Mouse (Mus musculus) stomach, postnatal 0 days (tissue): ENCODE measurements around the gene Hcn4. TPM values are rescaled to one million over a fixed set of nuclear protein-coding genes. Genes with fewer than 3 reads are reported as not detected.

Experiments used
- ATAC-seq: fragments of 200-750 bp; cut with Nextera tagmentation; 2 replicates; pipeline ENCODE4 v1.8.0; 2017; ENCODE audit not compliant: low FRiP score, low TSS enrichment
- DNase-seq: peaks from one replicate; pipeline ENCODE4 v3.0.0-alpha.2; 2016; ENCODE audit warnings: low spot score
- H3K27ac ChIP-seq: fragments of 300-500 bp; sonication (generic); replicated peaks from 2 replicates; pipeline ENCODE4 v1.5.1; 2014; ENCODE audit warnings: mild to moderate bottlenecking, control low read depth
- H3K27me3 ChIP-seq: fragments of 300-500 bp; sonication (generic); 2 replicates; pipeline ENCODE4 v1.6.1; 2014; ENCODE audit warnings: low read length; ENCODE audit not compliant: control insufficient read depth, insufficient read depth
- H3K36me3 ChIP-seq: fragments of 300-500 bp; sonication (generic); 2 replicates; pipeline ENCODE4 v1.6.1; 2014; ENCODE audit warnings: low read length, mixed read lengths; ENCODE audit not compliant: control insufficient read depth, insufficient read depth
- H3K4me1 ChIP-seq: fragments of 300-500 bp; sonication (generic); replicated peaks from 2 replicates; pipeline ENCODE4 v1.6.1; 2014; ENCODE audit warnings: antibody characterized with exemption; ENCODE audit not compliant: control insufficient read depth, insufficient read depth
- H3K4me2 ChIP-seq: fragments of 300-500 bp; sonication (generic); replicated peaks from 2 replicates; pipeline ENCODE4 v1.6.1; 2014; ENCODE audit warnings: low read depth, mild to moderate bottlenecking, control low read depth, moderate library complexity
- H3K4me3 ChIP-seq: fragments of 300-500 bp; sonication (generic); 2 replicates; pipeline ENCODE4 v1.5.1; 2014; ENCODE audit warnings: low read depth, low read length, control low read depth
- H3K9ac ChIP-seq: fragments of 300-500 bp; sonication (generic); 2 replicates; pipeline ENCODE4 v1.6.1; 2014; ENCODE audit warnings: mild to moderate bottlenecking, low read length, control low read depth, mixed read lengths
- H3K9me3 ChIP-seq: fragments of 300-500 bp; sonication (generic); 2 replicates; pipeline ENCODE4 v1.6.1; 2016; ENCODE audit warnings: low read length; ENCODE audit not compliant: control insufficient read depth
- CTCF ChIP-seq: IDR thresholded peaks from 2 replicates; pipeline ENCODE4 v1.5.1; 2016; ENCODE audit warnings: antibody characterized with exemption, low read depth, mild to moderate bottlenecking, moderate library complexity
- EP300 ChIP-seq: optimal IDR thresholded peaks from 2 replicates; pipeline ENCODE3; 2016; ENCODE audit warnings: antibody characterized with exemption
- WGBS: fragments of 180-500 bp; shearing (Covaris S2); extraction: QIAGEN DNeasy Blood & Tissue Kit; methylation state at CpG from one replicate; pipeline ENCODE4 v1.1.7; 2014; 5-methylcytosine and 5-hydroxymethylcytosine counted together
- polyA plus RNA-seq: library from polyadenylated mRNA; unstranded; fragments of >200 nt; fragmentation: Nextera tagmentation; extraction: Ambion mirVana; gene quantifications from 2 replicates; pipeline ENCODE4 v1.2.1, GENCODE M21; 2015

Hcn4 gene
- polyA plus RNA-seq, 1 experiment from 2014 or later: 0.05 TPM

DNA sequence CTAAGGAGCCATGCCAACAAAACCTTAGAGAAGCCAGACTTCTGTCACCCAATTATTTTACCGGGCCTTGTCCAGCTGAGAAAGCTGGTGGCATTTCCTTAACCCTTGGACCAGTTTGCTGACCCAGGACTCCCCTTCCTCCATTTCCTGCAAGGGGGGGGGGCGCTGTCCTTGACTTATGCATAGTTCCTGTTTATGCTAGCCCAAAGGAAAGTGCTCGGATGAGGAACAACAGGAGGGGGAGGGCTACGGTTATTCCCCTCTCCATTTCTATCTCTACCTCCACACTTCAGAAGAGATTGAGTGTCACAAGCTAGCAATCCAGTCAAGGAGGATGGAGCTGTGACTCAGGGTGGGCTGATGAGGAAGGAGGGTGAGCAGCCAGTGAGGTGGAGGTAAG, 20.9 kb upstream of the Hcn4 start:
- Histone ChIP-seq H3K9ac (no peak overlapping the region), H3K36me3 (no peaks in the 10 kb centered on the region), H3K27me3 (no peaks in the 10 kb centered on the region), H3K9me3 (no peaks in the 10 kb centered on the region), H3K27ac (no peak overlapping the region), H3K4me1 (no peaks in the 10 kb centered on the region), H3K4me2 (no peak overlapping the region), H3K4me3 (no peak overlapping the region)
- TF ChIP-seq CTCF: no peak
- TF ChIP-seq EP300: no peak
- no peak for ATAC-seq
- 53% methylated on average over 4 of the region's 4 CpGs for WGBS
- DNase-seq: no peak

DNA sequence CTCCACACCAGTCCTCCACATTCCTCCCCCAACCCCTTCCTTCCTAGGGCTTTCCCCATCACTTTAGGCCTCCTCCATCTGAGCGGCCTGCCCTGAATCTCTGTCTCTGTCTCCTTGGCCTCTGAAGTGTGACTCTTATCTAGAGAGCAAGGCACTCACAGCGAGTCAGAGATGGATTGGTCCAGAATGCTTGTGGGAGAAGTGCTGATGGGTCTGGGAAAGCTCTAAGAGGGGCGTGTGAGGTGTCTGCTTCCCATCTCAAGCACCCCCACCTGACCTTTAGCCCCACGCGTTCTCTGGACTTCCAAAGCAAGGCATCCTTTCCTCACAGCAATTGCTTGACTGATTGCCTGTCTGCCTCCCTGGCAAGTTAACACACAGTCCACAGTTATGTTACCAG, 20.4 kb upstream of the Hcn4 start:
- Histone ChIP-seq H3K9me3 (no peaks in the 10 kb centered on the region), H3K4me1 (no peaks in the 10 kb centered on the region), H3K27me3 (no peaks in the 10 kb centered on the region), H3K4me3 (no peak overlapping the region), H3K27ac (no peak overlapping the region), H3K36me3 (no peaks in the 10 kb centered on the region), H3K4me2 (no peak overlapping the region), H3K9ac (no peak overlapping the region)
- DNase-seq (no peak), ATAC-seq (no peak)
- TF ChIP-seq CTCF (no peak), EP300 (no peak)
- WGBS: 45% methylated on average over 5 of the region's 5 CpGs

DNA sequence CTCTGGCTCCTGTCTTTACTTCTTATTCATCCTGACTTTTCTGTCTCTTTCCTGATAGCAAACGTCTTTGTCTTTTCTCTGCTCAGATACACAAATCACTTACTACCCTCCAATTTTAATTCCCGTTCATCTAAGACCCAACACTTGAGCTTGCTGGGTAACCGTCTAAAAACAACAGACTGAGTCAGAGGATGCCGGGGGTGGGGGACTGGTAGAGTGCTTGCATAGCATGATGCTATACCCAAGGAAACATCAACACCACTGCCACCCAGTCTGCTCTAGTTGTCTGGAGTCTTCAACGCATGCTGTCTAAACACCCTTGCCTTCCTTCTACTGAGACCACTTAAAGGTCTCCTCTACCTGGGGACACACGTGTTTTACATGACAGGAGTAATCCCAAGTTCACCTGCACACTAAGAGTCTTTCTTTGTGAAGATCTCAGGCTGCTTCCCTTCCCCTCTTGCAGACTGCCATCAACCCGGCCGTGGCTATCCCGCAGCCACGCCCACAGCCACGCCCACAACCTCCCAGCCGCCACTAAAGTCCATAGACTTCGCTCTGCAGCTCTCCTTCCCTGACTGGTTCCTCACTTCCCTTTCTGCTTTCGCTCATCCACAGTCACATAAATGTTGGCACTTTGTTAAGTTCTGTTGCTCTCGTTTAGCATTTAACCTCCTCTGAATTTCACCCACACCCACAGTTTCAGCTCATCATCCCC, 17.5 kb upstream of the Hcn4 start:
- Histone ChIP-seq H3K27ac (no peak overlapping the region), H3K4me3 (no peak overlapping the region), H3K4me2 (peak overlapping the region; percentile 38), H3K9me3 (no peaks in the 10 kb centered on the region), H3K36me3 (no peaks in the 10 kb centered on the region), H3K27me3 (no peaks in the 10 kb centered on the region), H3K9ac (no peak overlapping the region), H3K4me1 (no peaks in the 10 kb centered on the region)
- ATAC-seq (0 out of 2 replicates have a peak, but pooled peaks have one; percentile 59), DNase-seq (peak; percentile 84)
- WGBS: 13% methylated on average over 15 of the region's 15 CpGs
- no peak for TF ChIP-seq EP300

DNA sequence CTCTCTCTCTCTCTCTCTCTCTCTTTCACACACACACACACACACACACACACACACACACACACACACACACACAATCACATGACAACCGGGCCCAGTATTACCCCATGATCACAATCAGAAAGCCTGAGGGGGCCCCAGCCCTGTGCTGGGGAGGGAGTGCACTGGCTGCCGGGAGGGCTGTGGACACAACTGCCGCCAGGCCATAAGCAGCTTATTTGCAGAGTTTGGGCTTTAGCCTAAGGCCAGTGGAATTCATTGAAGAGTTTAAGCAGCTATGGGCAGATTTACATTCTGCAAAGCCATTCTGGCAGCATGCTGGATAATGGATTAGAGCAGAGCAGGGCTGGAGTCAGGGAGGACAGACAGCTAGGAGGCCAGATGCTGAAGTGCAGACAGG, 12.0 kb upstream of the Hcn4 start:
- Histone ChIP-seq H3K36me3 (no peaks in the 10 kb centered on the region), H3K9ac (no peak overlapping the region), H3K27me3 (no peaks in the 10 kb centered on the region), H3K27ac (no peak overlapping the region), H3K9me3 (no peaks in the 10 kb centered on the region), H3K4me3 (no peak overlapping the region), H3K4me1 (no peaks in the 10 kb centered on the region), H3K4me2 (no peak overlapping the region)
- no peak for TF ChIP-seq CTCF
- TF ChIP-seq EP300: no peak
- ATAC-seq: 0 out of 2 replicates have a peak, but pooled peaks have one; percentile 26
- WGBS: 20% methylated on average over 3 of the region's 3 CpGs
- DNase-seq: no peak

DNA sequence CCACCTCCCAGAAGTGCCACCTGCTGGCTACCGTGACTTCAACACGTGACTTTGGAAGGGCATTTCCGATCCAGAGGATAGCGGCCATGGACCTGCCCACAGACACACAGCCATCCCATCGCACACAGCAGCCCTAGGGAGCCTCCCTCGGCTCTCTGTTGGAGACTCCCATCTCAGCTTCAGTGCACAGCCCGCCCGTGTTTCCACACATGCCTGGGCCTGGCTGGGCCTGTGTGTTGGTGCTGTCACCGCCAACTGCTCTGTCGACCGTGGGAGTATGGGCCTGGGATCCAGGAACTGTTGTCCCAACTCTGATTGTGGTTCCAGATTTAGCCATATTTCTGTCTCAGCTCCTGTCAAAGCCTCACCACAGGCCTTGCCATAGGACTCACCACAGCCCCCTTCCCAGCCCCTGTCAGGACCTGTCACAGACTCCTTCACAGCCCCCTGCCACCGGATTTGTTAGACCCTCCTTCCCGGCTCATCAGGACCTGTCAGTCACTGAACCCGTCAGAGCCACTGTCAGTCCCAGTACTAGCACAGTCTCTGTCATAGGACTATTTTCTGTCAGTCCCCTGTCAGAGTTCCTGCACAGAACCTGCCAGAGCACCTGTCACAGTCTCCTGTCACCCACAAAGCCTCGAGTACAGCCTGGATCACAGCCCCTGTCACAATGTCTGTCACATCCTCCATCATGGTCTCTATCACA, 7.5 kb upstream of the Hcn4 start:
- Histone ChIP-seq H3K9ac (no peak overlapping the region), H3K4me1 (no peaks in the 10 kb centered on the region), H3K27ac (no peak overlapping the region), H3K4me3 (no peak overlapping the region), H3K9me3 (no peaks in the 10 kb centered on the region), H3K36me3 (no peaks in the 10 kb centered on the region), H3K27me3 (no peaks in the 10 kb centered on the region; the same call in 1 of the 2 replicates), H3K4me2 (no peak overlapping the region)
- WGBS: 51% methylated on average over 15 of the region's 15 CpGs
- DNase-seq: no peak
- no peak for TF ChIP-seq EP300
- peak; percentile 37; the same call in 1 of the 2 replicates for TF ChIP-seq CTCF
- no peak for ATAC-seq

DNA sequence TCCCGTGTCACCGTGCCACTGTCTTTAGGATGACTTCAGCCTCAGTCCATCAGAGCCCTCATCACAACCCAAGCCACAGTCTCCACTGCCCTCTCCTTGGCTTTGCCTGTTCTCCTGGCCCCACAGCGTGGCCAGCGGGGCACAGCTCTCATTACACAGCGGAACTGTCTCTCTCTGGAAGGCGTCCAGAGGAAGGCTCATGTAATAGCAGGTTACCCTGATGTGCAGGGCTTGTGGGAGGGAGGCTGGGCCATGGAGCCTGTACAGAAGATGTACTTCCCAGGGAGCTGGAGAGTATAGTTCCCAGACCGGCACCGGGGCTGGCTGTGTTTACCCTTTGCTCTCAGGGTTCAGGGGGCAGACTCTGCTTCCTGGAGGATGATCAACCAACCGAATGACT, 6.8 kb upstream of the Hcn4 start:
- no peak overlapping the region for H3K4me3 ChIP-seq
- 61% methylated on average over 9 of the region's 9 CpGs for WGBS
- H3K36me3 ChIP-seq: no peaks in the 10 kb centered on the region
- TF ChIP-seq EP300 (no peak), CTCF (no peak)
- no peaks in the 10 kb centered on the region for H3K4me1 ChIP-seq
- DNase-seq (no peak), ATAC-seq (no peak)
- H3K27me3 ChIP-seq: no peaks in the 10 kb centered on the region; the same call in 1 of the 2 replicates
- H3K9me3 ChIP-seq: no peaks in the 10 kb centered on the region
- no peak overlapping the region for H3K4me2 ChIP-seq
- no peak overlapping the region for H3K9ac ChIP-seq
- H3K27ac ChIP-seq: no peak overlapping the region
